Mouse (Mus musculus) liver, adult (tissue): ENCODE results near the gene Zxdc.

Source experiments
- GATA4 ChIP-seq: IDR thresholded peaks from 2 replicates; pipeline ENCODE4 v1.6.1; 2014; ENCODE audit warnings: mild to moderate bottlenecking, low read length; ENCODE audit not compliant: insufficient replicate concordance

Gene Zxdc

GRCm38 (mm10) chr6:90360024-90360781, 9.1 kb upstream of the Zxdc start:
- no peak for TF ChIP-seq GATA4

DNA sequence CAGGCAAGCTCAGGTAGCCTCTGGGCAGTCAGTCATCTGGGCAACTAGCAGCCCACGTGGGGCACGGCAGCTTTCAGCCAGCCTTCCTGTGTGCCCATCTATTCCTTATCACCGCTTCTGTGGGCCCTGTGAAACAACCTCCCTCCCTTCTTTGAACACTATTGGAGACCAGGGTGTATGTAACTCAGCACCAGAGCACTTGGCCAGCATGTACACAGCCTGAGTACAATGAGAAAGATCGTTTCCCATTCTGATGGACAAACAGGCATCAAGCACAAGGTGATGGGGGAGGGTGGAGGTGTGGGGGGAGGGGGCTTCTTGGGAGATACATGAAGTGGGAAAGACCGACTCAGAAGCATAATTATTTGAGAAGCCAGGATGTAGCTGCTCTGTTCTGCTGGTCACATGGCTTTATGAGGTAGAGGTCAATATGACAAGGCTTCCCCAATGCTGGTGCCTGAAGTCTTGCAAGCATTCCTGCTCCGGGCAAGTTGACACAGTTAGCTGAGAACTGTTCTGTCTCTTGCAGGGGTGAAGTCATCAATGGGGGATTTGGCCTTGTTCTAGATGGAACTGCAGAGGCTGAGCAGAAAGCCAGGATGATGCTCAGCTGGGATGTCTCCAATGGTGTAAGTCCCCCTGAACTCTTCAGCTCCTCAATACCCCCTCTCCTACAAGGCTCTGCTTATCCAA, 8.2 kb upstream of the Zxdc start:
- no peak for TF ChIP-seq GATA4

GRCm38 (mm10) chr6:90363301-90363700, 6.0 kb upstream of the Zxdc start:
- no peak for TF ChIP-seq GATA4

- no peak for TF ChIP-seq GATA4
These were observed 647 bp downstream of the Zxdc start for GRCm38 (mm10) chr6:90369725-90370553.

DNA sequence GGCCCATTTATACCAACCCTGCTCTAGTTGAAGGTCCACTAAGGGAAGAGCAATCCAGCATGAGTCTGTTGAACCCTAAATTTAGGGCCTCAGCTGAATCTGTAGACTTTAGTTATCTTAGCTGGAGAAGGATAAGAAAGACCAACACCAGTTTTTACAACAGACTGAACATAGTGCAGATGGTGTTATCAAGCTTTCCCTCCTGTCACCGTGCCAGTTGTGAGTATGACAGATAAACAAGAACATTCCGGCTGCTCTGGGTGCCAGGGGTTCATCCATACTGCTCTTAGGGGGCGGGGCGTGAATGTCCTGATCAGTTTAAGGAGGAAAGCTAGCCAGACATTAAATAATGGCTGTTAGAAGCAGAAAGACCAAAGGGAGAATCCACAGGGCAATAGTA, 5.4 kb downstream of the Zxdc start:
- TF ChIP-seq GATA4: no peak

DNA sequence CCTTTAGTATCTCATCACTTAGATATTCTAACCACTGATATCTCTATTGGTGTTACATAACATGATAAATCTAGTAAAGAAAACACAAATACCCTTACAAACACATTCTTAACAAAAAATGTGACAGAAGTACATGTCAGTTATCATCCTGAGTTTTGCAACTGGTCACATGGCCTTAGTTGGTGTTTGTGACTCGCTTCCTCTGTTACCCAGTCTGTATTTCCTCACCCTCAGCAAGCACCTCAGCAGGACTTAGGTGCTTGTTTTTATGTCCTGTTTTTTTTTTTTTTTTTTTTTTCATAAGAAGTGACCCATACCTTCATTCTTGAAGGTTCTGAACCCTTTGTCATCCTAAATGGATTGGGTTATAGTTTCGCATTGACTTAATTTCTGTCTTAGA, 8.4 kb downstream of the Zxdc start:
- TF ChIP-seq GATA4: no peak

GRCm38 (mm10) chr6:90381465-90381864, 12.2 kb downstream of the Zxdc start:
- TF ChIP-seq GATA4: no peak

GRCm38 (mm10) chr6:90390629-90391028, 21.3 kb downstream of the Zxdc start:
- no peak for TF ChIP-seq GATA4

DNA sequence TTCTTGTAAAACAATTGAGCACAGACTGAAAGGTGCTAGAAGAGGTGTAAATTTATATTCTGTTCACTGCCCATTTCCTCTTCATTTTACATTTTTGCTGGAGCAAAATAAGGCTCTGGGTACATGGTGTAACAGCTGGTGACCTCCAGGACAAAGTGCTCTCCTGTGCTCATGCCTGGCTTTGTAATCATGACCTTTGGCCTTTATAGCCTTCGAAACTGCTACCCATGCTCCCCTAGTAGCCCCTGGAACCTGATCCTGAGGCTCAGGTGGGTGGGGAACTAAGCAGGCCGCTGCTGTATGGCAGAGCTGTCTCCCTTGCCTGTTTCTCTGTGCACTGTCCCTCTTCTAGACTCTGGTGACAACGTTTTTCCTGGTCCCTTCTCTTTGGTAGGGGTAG, 24.7 kb downstream of the Zxdc start:
- TF ChIP-seq GATA4: no peak

- no peak for TF ChIP-seq GATA4
These were observed 26.5 kb downstream of the Zxdc start for GRCm38 (mm10) chr6:90395751-90396150.

GRCm38 (mm10) chr6:90397291-90397690, 28.0 kb downstream of the Zxdc start:
- TF ChIP-seq GATA4: no peak

GRCm38 (mm10) chr6:90408632-90409031, 39.3 kb downstream of the Zxdc start:
- TF ChIP-seq GATA4: no peak

- no peak for TF ChIP-seq GATA4
These were observed 41.7 kb downstream of the Zxdc start for GRCm38 (mm10) chr6:90410972-90411371.

DNA sequence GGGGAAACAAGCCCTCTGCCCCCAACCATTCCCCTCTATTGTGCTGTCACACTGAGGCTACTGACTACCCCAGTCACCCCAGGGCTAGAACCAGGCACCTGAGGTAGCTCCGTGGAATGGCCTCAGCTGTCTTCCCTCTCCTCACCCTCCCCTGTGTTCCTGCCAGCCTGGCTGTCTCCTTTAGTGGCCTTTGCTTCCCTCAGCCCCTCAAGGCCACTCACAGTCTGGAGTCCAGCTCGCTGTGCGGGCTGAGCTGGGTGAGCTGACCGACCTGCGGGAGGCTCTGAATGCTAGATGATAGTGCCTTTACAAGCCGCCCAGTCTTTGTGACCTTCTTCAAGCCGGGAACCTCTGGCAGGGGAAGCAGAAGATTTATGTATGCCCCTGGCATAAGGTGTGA, 42.6 kb downstream of the Zxdc start:
- TF ChIP-seq GATA4: no peak

- no peak for TF ChIP-seq GATA4
These were observed 53.3 kb downstream of the Zxdc start for GRCm38 (mm10) chr6:90422565-90422964.

GRCm38 (mm10) chr6:90425361-90425760, 56.1 kb downstream of the Zxdc start:
- no peak for TF ChIP-seq GATA4
